Mouse (Mus musculus) heart, adult 2 months (tissue): ENCODE measurements around the gene Cenpi. TPM values are rescaled to one million over a fixed set of nuclear protein-coding genes. Genes with fewer than 3 reads are reported as not detected.

Source experiments
- DNase-seq, 2 experiments: peaks; one replicate each; pipeline ENCODE4 v3.0.0; 2021
- H3K27ac ChIP-seq: fragments of 200-600 bp; 2 replicates; pipeline ENCODE4 v1.8.1; 2022
- H3K27me3 ChIP-seq: fragments of 200-500 bp; 2 replicates; pipeline ENCODE4 v1.6.1; 2012; ENCODE audit warnings: mild to moderate bottlenecking, low read length, inconsistent platforms, mixed read lengths; ENCODE audit not compliant: control insufficient read depth, insufficient read depth
- H3K36me3 ChIP-seq: fragments of 200-500 bp; 2 replicates; pipeline ENCODE4 v1.6.1; 2012; ENCODE audit warnings: low read length, inconsistent platforms; ENCODE audit not compliant: control insufficient read depth, insufficient read depth
- H3K4me1 ChIP-seq: fragments of 200-500 bp; 2 replicates; pipeline ENCODE4 v1.6.1; 2011; ENCODE audit warnings: low read length; ENCODE audit not compliant: control insufficient read depth, insufficient read depth
- H3K4me3 ChIP-seq: fragments of 200-600 bp; 2 replicates; pipeline ENCODE4 v1.8.1; 2022
- H3K79me2 ChIP-seq: fragments of 200-500 bp; replicated peaks from 2 replicates; pipeline ENCODE4 v1.6.1; 2012; ENCODE audit warnings: mild to moderate bottlenecking, inconsistent platforms, low read length, moderate library complexity, mixed read lengths; ENCODE audit not compliant: control insufficient read depth, insufficient read depth
- H3K9ac ChIP-seq: fragments of 200-500 bp; 2 replicates; pipeline ENCODE4 v1.6.1; 2012; ENCODE audit warnings: low read depth, mild to moderate bottlenecking, control low read depth, inconsistent platforms, low read length, mixed read lengths
- CTCF ChIP-seq: fragments of 200-600 bp; IDR thresholded peaks from 2 replicates; pipeline ENCODE4 v1.8.1; 2022; ENCODE audit warnings: antibody characterized with exemption, mild to moderate bottlenecking, moderate library complexity
- EP300 ChIP-seq: fragments of 200-500 bp; IDR thresholded peaks from 2 replicates; pipeline ENCODE4 v1.6.1; 2011; ENCODE audit warnings: low read depth, low read length, control low read depth; ENCODE audit not compliant: insufficient read depth
- POLR2A ChIP-seq: fragments of 200-500 bp; IDR thresholded peaks from 2 replicates; pipeline ENCODE4 v1.6.1; 2011; ENCODE audit warnings: mild to moderate bottlenecking, low read depth, low read length, control low read depth; ENCODE audit not compliant: insufficient read depth
- WGBS: fragments of 180-500 bp; shearing (Covaris S2); methylation state at CpG from one replicate; pipeline ENCODE4 v1.1.7; 2018; 5-methylcytosine and 5-hydroxymethylcytosine counted together
- intact Hi-C: fragments of 180-260 bp; cut with DNase I; formaldehyde crosslinking; loops from one replicate; pipeline ENCODE4 v1.15.1; 2025
- long read RNA-seq: library from polyadenylated mRNA; stranded (forward); transcript quantifications from one replicate; pipeline ENCODE4 v2.0.0, GENCODE M21; 2021
- polyA plus RNA-seq: library from polyadenylated mRNA; depleted of rRNA; stranded (reverse); fragments of >200 nt; gene quantifications from 2 replicates; pipeline ENCODE4 v1.2.3, GENCODE M21; 2012; rRNA removed
- total RNA-seq, 2 experiments: library from RNA; stranded (reverse); gene quantifications; 2 replicates each; pipeline ENCODE4 v1.2.3; 2021

Gene Cenpi
- under 1 TPM; 0.10 to 0.48 TPM for total RNA-seq
- polyA plus RNA-seq = 0.12 and 0.21 TPM in 2 replicates
- long read RNA-seq = 0 reads

DNA sequence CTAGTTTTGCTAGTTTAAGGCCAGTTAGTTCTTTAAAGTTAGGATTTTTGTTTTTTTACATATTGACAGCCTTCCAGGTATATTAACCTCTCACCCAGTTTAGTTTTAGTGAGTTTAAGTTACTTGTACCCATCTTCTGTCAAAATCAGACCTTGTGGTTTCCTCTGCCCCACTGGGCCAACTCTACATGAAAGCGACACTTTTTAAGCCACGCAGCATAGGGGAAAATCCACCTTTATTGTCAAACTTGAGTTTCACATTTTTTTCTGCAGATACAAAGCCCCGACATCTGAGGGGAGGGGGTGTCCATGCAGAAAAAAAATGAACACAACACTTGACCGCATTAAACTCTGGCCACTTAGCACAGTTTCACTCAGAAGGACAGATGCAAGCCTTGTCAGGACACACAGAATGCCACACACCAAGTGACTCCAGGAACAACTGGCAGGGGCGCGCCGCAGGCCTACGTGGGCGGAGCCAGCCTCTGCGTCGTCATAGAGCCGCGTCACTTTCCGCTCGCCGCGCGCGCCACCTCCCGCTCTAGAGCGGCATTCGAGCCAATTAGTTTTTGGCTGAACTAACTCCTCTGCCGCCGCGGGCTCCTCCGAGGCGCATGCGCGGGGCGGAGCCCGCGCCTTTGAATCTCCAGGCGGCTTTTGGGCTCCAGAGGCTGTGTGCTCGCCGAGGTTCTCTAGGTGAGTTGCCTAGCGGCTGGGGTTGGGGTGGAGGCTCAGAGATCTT, at the start of gene Cenpi:
Gene Cenpi, plus strand, starts transcription at position 551 of the 741 bp plus-strand sequence.
- intact Hi-C loops = loop anchor here (2.0 to 10.0 kb wide), 3 partner anchors 31 to 253 kb away; partner anchors contain the start of genes Cstf2, Timm8a1 and Trmt2b
- TF ChIP-seq POLR2A (peak; percentile 88), CTCF (peak; percentile 46), EP300 (no peak)
- 24% methylated on average over 36 of the region's 36 CpGs for WGBS

DNA sequence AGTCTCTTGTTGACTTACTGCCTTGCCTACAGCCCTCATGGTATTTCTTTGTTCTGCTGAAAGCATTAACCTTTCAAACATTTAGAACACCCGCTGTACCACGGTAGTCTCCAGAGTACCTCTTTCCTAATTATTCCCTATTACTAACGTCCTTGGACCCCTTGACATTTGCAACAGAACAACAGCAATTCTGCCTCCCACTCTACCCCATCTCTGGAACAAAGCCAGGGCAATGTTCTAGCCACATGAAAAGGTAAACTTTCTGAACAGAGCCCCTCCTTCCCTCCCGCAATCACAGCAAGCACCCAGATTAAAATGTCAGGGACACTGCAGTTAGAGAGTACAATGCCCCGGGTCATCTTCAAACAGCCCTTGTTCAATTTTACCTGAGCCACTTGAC, 46.7 kb upstream of the Cenpi start:
- Histone ChIP-seq H3K4me1 (no peaks in the 10 kb centered on the region), H3K4me3 (no peak overlapping the region), H3K79me2 (no peaks in the 10 kb centered on the region), H3K36me3 (no peaks in the 10 kb centered on the region; the same call in 1 of the 2 replicates), H3K27me3 (no peaks in the 10 kb centered on the region), H3K9ac (no peak overlapping the region), H3K27ac (no peak overlapping the region)
- intact Hi-C loops = no loop called here
- WGBS = 72% methylated on average over 5 of the region's 5 CpGs
- no peak for DNase-seq
- no peak for TF ChIP-seq CTCF
- no peak for TF ChIP-seq POLR2A
- no peak for TF ChIP-seq EP300

More for the DNA sequence above, at the start of gene Cenpi:
- Histone ChIP-seq H3K9ac (peak within 1 kb of the TSS; percentile 69), H3K36me3 (no peaks in the 10 kb centered on the region), H3K27me3 (no peaks in the 10 kb centered on the region), H3K4me1 (peaks cover 1% of the 10 kb centered on the region; the same call in 1 of the 2 replicates), H3K27ac (peak within 1 kb of the TSS; percentile 67), H3K4me3 (peak within 1 kb of the TSS; percentile 40), H3K79me2 (no peaks in the 10 kb centered on the region)
- peak; percentile 88 to 91 for DNase-seq

DNA sequence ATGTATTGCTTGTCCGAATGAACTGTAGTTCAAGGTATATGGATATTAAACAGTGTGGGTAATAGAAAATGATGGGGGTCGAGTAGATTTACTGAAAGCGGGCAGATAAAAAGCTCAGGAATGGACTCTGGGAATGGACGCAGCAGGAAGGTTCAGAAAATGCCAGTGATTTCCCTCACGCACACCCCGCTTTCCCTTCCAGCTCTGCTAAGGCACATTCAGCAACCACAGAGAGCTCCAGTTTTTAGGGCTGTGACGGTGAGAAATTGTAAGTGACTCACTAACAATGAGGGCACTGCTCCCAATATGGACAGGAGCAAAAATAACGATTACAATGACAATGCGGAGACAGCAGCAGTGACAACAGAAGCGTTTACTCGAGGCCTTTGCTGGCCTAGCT, 45.8 kb upstream of the Cenpi start:
- Histone ChIP-seq H3K4me3 (no peak overlapping the region), H3K79me2 (no peaks in the 10 kb centered on the region), H3K4me1 (peaks cover 1% of the 10 kb centered on the region; the same call in 1 of the 2 replicates), H3K9ac (no peak overlapping the region), H3K27me3 (no peaks in the 10 kb centered on the region), H3K27ac (no peak overlapping the region), H3K36me3 (no peaks in the 10 kb centered on the region; the same call in 1 of the 2 replicates)
- TF ChIP-seq EP300 = no peak
- TF ChIP-seq CTCF = no peak
- no peak for TF ChIP-seq POLR2A
- WGBS = 85% methylated on average over 11 of the region's 11 CpGs
- intact Hi-C loops = no loop called here
- no peak for DNase-seq

DNA sequence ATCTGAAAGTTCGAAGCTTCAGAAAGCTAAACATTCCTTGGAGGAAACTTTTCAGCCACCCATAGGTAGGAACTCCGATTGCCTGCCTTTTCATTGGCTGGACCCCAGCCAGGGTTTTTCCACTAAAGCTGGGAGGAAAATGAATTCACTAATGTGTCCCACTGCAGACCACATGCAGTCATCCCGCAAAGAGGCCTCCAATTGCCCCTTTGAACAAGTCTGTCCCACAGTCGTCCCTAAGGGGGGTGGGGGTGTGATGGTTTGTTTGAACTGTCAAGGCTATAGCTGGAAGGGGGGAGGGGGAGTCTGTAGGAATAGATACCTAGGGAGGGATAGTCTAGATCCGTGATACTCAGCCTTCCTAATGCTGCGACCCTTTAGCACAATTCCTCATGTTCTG, 32.2 kb upstream of the Cenpi start:
- Histone ChIP-seq H3K9ac (no peak overlapping the region; the same call in 1 of the 2 replicates), H3K36me3 (no peaks in the 10 kb centered on the region), H3K79me2 (no peaks in the 10 kb centered on the region), H3K4me1 (no peaks in the 10 kb centered on the region; the same call in 1 of the 2 replicates), H3K4me3 (peak overlapping the region; percentile 49; the same call in 1 of the 2 replicates), H3K27me3 (no peaks in the 10 kb centered on the region), H3K27ac (peak overlapping the region; percentile 71)
- intact Hi-C loops = loop anchor here (2.0 kb wide), 1 partner anchor 31 kb away; no protein-coding TSS in a partner anchor
- DNase-seq = peak; percentile 12 to 28
- TF ChIP-seq POLR2A (no peak), CTCF (no peak), EP300 (no peak)
- WGBS = 37% methylated on average over 6 of the region's 6 CpGs

DNA sequence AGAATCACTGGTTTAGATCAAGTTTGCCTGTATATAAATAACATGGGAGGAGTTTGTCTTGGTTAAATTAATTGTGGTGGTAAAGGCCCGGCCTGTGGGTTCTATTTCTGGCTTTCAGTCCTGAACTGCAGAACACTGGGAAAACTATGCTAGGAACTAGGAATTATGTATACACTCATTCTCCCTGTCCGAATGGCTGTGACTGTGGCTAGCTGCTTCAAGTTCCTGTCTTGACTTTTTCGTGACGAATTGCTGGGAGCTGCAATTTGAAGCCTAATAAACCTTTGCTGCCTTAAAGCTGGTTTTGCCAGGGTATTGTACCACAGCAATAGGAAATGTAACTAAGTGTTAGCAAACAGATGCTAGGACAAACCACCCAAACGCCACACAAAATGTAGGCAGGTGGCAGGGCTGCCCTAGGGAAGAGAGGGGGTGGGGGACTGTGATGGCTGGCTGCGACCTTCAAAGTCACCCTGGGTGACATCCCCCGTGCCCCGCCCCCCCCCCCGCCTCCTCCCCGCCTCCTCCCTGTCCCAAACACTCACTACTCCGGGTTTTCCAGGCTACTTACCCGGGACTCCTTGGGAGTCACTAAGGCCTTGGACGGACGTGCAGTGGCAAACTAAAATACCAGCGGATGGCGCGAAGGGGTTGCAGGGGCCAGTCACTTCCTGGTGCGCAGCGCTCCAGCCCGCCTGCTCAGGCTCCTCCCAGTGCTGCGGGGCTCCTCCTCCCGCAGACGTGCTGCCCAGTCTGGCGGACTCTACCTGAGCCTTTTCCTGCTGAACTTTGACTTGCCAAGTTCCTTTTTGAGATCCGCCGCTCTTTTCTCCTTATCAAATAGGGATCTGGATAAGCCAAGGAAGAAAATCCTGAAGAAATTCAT, 31.4 kb upstream of the Cenpi start, which contains the start of gene Trmt2b:
Gene Trmt2b, minus strand, starts transcription at position 710 of the 886 bp plus-strand sequence.
- Histone ChIP-seq H3K4me3 (peak within 1 kb of the TSS; percentile 49), H3K27me3 (no peaks in the 10 kb centered on the region), H3K9ac (peak within 1 kb of the TSS; percentile 67), H3K79me2 (no peaks in the 10 kb centered on the region), H3K4me1 (no peaks in the 10 kb centered on the region; the same call in 1 of the 2 replicates), H3K27ac (peak within 1 kb of the TSS; percentile 71), H3K36me3 (no peaks in the 10 kb centered on the region)
- 13% methylated on average over 24 of the region's 26 CpGs for WGBS
- TF ChIP-seq EP300 (no peak), POLR2A (peak; percentile 12; the same call in 1 of the 2 replicates)
- intact Hi-C loops = loop anchor here (2.0 kb wide), 1 partner anchor 30 kb away; no protein-coding TSS in a partner anchor
- DNase-seq = peak; percentile 80 to 83
